Mouse (Mus musculus): ENCODE data around the gene Cog4.
"Not testable (repeated sequence)": the region's sequence is repeated elsewhere in the genome, so short reads cannot be mapped to it uniquely, and the experiment has no call there.

Cog4 gene

GRCm38 (mm10) chr8:110929066-110929465, 82.7 kb downstream of the Cog4 start:
- DNase-seq = no peak

- DNase-seq = not testable (repeated sequence)
Measured at GRCm38 (mm10) chr8:110929672-110930071, 83.3 kb downstream of the Cog4 start.

- no peak for DNase-seq
Measured at GRCm38 (mm10) chr8:110931176-110931939, 85.0 kb downstream of the Cog4 start.
